Mouse (Mus musculus) induced T-regulatory cell, adult 2 months (primary cell): ENCODE results near the gene Mrps11.

Source experiments
- DNase-seq: peaks from one replicate; pipeline ENCODE4 v3.0.0-alpha.2; 2012; ENCODE audit warnings: low read depth

Gene Mrps11

GRCm38 (mm10) chr7:78793895-78794570 lies 11.1 kb downstream of the Mrps11 start:
- DNase-seq = no peak

DNA sequence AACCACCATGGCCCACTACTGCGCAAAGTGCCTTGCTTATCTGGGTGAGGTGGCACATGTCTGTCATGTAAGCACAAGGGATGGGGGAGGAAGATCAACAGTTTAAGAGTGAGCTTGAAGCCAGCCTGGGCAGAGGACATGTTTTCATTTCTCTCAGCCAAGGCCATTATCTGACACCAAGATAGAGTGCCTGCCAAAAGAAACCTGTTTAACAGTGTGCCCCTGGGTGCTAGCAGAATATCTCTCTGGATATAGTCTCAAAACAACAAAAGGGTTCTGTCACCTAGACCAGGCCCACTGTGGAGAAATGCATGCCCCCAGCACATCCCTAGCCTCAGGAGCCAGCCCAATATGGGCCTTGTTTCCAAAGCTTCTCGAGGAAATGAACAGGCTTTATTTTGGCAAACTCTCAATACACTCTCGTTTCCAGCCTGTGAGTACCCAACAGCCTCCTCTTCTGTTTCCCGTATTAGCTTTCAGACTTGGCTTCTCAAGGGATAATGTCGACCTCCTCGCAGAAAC lies 11.7 kb downstream of the Mrps11 start:
- DNase-seq = no peak

GRCm38 (mm10) chr7:78796624-78797023 lies 13.7 kb downstream of the Mrps11 start:
- DNase-seq = no peak

- no peak for DNase-seq
These were observed 15.0 kb downstream of the Mrps11 start for GRCm38 (mm10) chr7:78797843-78798455.

- DNase-seq = no peak
These were observed 17.0 kb downstream of the Mrps11 start for GRCm38 (mm10) chr7:78799730-78800496.

- peak; percentile 56 for DNase-seq
These were observed 20.9 kb downstream of the Mrps11 start for GRCm38 (mm10) chr7:78803841-78804240.

DNA sequence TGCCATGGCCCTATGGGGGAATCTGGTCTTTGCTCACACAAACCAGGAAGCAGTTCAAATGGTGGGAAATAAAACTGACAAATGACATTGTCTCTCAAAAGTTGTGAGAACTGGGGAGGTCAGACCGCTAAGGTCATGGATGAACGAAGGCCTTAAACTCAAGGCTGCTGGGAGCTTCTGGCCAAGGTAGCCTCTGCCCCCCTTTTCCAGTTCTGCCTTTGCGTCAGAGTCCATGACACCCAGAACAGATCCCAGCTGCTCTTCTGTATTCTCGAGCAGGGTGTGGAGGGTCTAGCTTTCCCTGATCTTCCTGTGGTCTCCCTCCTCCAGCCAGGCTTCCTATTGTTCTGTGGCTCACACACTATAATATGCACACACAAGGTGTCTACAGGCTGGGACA lies 24.3 kb downstream of the Mrps11 start:
- DNase-seq = no peak

GRCm38 (mm10) chr7:78813791-78814190 lies 30.9 kb downstream of the Mrps11 start:
- DNase-seq = no peak

- DNase-seq = no peak
These were observed 31.8 kb downstream of the Mrps11 start for GRCm38 (mm10) chr7:78814766-78815165.

DNA sequence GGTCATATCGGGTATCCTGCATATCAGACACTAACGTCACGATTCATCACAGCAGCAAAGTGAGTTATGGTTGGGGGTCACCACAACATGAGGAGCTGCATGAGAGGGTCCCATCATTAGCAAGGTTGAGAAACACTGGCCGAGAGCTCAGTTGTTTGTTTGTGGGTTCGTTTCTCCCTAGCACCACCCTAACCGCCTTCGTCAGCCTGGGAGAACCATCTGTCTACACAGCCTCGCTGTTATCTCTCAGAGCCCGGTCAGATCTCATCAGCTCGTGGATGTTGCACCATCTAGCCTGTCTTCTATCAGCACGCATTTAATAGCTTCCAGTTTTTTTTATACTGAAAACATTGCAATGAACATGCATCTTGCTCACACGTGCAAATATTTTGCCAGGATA lies 35.4 kb downstream of the Mrps11 start:
- DNase-seq = no peak

DNA sequence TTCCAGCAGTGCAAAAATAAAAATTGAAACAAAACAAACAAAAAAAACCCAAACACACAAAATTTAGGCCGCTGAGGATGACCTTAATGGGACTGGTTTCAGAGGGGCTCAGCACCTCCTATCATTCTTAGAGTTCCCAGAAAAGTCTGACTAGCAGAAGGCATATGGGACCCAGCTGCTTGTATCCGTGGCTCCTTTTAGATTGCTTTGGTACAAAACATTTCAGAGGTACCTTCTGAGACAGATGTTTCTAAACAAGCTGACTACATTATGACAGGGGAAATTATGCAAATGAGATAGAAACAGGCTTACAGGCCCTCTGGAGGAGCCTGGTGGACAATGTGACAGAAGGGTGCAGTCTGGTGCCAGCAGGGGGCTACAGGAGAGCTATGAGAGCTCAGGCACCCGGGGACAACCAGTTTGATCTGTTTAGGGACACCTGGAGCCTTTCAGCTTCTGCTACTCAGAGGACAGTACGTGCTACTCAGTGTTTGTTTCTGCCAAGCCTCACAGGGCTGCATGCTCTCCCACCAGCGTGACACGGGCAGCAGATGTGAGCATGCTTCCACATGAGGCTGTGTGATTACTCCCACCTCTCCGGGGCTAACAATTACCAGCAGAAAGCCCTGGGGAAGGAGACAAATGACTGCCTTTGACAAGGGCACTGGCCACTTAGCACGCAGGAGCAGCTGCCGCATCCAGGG lies 43.9 kb downstream of the Mrps11 start:
- DNase-seq = no peak

- DNase-seq = no peak
These were observed 44.9 kb downstream of the Mrps11 start for GRCm38 (mm10) chr7:78827749-78828362.

GRCm38 (mm10) chr7:78835656-78836055 lies 52.7 kb downstream of the Mrps11 start:
- no peak for DNase-seq

DNA sequence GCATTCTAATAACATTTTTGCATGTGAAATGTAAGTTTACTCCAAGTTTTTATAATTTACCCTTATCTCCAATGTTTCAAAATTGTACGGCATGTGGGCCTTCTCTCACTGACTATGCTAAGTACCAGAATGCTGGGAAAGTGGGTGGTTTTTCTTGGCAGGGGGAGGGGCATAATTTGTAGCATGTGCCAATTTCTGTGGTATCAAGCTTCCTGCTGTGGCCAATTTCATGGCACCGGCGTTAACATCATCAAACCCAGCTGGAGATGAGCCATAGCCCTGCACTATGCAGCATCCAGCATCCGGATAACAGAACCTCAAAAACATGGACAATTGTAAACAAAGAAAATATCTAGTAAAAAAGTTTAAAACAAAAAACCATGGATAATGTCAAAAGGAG lies 54.3 kb downstream of the Mrps11 start:
- no peak for DNase-seq

GRCm38 (mm10) chr7:78841601-78842000 lies 58.7 kb downstream of the Mrps11 start:
- no peak for DNase-seq
